Mouse (Mus musculus) spleen, adult 12 weeks (tissue): ENCODE measurements around the gene Acbd7.

Source experiments
- DNase-seq: peaks from one replicate; pipeline ENCODE4 v3.0.0; 2022; ENCODE audit warnings: low spot score

The Acbd7 gene

DNA sequence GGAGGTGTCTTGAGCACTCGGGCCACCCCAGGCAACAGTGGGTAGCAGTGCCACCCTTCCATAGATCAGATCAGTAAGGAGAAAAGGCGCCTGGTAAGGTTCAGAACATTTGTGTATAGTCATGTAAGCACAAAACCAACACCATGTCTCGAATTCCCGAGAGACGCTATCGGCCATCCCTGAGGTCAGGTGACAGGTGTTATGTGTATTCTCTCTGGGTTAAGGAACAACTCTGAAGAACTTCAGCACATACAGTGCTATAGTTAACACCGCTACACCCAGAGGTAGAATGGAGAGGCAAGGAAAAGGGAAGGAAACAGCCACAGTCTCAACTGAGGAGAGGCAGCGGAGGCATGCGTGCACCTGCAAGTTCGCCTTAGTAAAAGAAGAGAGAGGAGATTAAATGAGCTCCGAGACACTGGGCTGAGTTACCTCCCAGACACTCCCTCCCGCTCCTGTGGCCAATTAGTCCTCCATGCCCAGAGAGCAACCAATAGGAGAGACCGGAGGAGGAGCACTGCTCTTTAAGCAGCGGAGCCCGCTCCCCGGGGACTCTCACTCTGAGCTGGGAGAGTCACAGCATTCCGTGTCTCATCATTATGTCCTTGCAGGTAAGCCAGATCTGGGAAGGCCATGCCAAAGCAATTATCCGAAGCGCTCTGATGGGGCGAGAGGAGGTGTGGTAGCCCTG, at the start of gene Acbd7:
Gene Acbd7, plus strand, starts transcription at position 558 of the 691 bp plus-strand sequence.
- DNase-seq = peak; percentile 43

DNA sequence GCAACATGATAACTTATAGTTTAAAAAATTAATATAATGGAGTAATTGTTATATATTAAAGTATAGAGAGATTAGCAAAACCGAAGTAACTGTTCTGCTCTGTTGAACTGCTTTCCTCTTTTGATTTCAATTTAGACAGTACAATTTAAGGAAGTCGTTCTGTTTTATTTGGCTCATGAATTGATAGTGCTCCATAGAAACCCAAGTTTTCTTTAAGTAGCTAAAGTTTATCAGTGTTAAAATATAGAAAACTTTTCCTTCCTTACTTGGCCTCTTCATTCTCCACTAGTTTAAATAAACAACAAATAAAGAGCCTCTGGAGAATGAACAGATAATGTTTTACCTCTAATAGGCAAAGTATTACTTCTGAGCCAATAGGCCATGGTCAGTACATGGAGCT, 49.7 kb upstream of the Acbd7 start:
- no peak for DNase-seq

DNA sequence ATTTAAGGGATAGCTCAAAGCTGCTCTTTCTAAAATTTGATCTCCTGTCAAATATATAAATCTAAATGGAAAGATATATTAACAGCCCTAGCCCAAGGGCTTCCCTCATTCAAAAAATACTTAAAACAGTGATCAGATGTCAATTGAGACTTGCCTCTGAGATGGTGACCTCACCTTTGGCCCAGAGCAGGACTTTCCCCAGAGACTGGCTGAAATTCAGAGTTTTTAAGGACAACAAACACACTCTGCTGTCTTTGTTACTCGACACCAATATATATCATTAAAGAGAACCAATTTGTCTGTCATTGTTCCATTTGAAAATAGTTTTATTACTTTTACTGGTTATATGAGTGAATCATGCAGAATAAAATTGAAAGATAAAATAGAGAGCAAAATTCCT, 46.4 kb upstream of the Acbd7 start:
- no peak for DNase-seq

DNA sequence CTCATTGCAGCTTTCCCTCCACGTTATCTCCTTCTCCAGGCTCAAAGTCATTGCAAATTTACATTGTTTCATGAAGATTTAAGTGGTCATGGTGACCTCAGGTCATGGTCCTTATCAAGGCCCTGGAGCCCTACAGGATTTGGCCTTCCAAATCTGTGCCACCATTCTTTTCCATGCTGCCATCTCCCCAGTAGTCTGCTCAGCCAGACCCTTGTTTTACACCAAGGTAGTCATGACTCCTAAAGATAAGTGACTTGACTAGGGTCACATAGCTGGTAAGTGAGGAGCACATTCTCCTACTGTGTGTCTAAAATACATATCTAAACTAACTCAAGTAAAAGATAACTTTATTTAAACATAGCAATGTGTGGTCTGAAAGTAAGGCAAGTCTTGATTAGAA, 43.8 kb upstream of the Acbd7 start:
- no peak for DNase-seq

DNA sequence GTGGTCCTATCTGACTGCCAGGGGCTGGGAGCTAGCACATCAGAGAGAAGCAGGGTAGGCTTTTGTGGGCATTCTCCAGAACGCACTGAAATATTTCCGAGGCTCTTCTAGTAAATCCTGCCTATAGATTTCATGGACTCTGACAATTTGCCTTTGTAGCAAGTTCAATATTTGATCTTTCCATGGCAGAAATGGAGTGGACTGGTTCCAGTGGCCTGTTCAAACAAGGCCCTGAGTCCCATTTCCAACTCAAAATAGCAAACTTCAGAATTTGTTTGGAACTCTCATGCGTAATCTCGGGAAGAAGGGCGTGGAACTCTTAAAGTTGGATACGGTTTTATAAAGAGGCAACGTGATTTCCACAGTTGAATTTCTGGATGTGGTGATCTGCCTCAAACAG, 40.1 kb upstream of the Acbd7 start:
- no peak for DNase-seq

DNA sequence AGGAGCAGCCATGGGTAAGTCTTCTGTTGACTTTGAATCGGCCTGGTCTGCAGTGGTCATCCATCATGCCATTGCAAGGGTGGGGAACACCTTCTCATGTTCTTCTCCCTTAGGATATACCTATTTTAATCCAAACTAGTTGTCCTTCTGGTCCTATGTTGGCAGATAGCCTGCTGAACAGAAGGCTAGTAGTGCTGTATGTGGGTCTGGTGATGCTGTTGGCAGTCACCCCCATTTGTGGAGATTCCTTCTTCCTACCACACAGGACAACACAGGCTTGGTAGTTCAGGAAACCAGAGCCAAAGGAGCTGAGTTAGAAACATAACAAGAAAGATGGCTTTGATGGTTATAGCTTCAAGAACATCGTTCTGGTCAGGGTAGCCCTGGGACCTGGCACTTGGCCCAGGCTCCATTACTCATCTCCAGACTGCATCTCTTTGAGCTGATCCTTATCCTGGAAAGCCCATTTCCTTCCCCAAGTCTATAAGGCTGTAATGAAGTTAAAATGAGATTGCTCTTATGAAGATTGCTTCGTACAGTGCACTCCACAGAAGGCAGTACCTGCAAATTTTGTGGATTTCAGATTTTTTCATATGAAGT, 30.4 kb upstream of the Acbd7 start:
- DNase-seq = no peak

DNA sequence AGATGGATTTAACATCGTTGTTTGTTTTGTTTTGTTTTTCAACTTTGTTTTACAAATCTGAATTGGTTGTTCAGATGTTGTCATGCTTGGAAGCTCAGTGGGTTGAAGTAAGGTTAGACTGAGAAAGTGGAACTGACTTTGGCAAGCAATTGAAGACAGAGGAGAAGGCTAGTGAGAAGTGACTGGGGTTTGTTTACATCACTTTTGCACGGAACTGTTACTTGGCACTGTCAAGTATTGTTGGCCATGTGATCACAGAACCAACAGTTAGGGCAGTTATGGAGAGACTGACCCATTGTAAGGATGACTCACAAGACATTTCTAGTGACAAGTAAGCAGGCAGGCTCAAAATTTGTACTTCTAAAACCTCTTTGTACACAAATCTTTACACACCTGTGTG, 12.8 kb upstream of the Acbd7 start:
- no peak for DNase-seq

DNA sequence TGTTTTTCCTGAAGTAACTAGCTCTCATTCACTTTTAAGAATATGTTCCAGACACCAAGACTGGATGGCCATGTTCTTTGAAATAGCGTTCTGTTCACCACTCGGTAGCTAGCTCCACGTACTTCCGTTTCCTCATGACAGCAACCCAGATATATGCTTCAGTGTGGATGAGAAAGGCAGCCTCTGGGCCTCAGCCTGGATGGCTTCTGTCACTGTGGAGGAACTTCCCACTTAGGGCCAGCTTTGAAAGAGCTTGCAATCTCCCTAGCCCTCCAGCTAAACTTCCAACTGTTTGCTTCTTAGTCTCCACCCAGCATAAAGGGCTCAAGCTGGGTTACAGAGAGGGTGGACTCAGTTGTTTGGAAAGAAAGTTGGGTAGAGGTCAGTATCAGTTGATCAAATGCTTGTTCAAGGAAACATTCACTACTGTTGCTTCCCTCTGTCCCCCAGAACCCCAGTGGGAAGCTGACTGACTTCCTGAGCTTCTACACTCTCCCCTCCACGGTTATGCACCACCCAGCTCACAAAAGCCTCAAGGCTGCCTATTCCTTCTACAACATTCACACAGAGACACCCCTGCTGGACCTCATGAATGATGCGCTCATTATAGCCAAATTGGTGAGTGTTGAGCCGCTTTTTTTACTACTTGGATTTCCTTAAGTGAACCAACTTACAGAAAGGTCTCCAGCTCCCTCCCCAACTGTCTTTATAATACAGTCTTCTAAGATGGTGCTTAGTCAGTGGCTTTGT, 11.4 kb upstream of the Acbd7 start:
- no peak for DNase-seq

DNA sequence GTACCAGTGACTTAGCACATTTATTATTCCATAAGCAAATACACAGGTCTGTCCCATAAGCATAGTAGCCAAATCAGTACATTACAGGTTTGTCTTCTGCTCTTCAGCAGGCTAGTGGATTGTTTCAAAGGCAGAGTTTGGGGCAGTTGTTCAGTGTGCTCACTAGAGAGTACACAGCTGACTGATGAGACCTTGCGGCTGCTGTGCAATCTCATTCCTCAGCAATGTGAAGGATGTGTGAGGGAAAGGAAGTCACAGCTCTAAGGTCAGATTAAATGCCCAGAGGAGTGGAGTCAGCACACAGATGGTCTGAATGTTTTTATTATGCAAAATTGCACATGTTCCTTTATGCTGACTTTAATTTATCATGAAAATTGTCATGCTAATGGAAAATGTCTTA, 9.4 kb upstream of the Acbd7 start:
- no peak for DNase-seq

DNA sequence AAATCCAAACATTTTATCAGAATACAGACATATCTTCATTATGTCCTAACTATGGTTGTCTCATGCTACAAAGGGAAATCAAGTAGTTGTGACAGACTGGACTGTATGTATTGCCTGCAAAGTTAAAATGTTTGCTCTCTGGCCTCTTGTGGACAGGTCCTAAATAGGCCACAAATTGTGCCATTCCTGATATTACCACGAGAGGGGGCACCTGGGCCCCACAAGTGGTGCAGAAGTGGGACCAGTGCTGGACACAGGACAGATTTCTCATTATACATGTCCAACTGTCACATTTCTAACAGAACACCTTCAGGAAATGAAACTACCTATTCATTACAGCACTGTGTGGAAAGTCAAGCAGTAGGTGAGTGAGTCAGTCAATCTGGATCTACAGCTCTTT, 8.6 kb upstream of the Acbd7 start:
- DNase-seq = peak; percentile 42

DNA sequence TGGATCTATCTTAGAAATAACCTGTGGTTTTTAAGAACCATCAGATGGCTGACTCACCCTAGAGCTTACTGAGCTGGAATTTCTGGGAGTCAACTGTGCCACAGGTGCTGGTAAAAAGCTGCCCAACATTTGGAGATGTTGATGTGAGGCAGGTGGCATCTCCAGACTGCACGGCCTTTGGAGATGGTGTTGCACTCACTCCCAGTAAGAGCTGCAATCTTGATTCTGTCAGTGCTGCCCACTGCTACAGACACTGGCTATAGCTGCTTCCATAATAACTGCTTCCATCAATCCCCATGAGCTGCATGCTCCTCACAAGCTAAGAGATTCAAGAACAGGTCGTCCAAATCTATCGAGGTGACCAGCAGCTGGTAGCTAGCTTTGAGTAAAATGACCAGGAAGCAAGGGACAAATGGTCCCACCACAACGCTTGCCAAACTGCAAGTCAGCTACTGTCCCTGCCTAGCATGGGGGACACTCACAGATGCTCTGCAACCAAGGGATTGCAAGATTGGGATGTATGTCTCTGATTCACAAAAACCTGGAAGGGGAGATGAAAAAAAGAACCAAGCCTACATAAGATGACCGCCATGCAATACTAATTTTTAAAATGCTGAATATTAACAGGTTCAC, 4.8 kb upstream of the Acbd7 start:
- DNase-seq = no peak

DNA sequence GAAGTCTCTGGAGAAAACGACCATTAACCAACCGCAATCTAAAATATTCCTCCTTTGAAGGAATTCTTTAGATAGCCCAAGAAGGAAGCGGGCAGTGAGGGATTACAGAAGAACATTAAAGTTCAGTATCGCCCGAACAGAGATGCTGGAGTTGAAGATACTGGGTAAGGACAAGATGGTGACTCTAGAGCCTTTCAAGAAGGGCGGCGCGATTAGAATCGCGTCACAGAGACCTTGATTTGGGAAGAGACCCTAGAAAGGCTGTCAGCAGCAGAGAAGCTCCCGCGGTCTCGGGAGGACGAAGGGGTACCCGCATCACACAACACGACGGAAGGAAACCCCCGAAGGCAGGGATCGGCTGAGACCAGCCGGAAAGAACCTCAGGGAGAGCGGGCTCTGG, 3.9 kb upstream of the Acbd7 start:
- no peak for DNase-seq

DNA sequence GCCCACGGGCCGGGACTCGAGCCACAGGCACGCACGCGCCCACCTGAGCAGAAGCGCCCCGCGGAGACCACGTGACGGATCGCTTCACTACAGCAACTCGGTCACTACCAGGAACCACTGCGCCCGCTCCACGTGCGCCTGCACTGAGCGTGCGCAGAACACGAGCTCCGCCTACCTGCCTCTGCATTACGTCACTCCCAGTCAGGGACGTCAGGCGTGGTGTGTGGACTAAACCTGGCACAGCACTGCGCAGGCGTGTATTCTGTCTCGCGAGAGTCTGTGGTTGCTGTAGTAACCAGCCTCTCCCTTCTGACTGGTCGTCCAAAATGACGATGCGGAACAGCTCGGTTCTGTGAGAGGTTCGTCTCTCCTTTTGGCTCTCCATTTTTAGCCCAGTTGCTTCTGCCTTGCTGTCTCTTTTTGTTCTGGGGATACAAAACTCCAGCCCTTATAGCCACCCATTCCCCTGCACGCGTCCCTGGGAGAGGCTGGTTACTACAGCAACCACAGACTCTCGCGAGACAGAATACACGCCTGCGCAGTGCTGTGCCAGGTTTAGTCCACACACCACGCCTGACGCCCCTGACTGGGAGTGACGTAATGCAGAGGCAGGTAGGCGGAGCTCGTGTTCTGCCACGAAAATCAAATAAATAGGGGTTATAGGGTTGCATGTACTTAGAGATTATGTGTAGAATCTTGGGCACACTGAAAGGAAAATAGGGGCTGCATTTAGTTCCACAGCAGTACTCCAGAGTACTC, 3.3 kb upstream of the Acbd7 start, which contains the start of gene Rpp38:
Gene Rpp38, minus strand, starts transcription at position 160 of the 759 bp plus-strand sequence.
- peak; percentile 97 for DNase-seq

DNA sequence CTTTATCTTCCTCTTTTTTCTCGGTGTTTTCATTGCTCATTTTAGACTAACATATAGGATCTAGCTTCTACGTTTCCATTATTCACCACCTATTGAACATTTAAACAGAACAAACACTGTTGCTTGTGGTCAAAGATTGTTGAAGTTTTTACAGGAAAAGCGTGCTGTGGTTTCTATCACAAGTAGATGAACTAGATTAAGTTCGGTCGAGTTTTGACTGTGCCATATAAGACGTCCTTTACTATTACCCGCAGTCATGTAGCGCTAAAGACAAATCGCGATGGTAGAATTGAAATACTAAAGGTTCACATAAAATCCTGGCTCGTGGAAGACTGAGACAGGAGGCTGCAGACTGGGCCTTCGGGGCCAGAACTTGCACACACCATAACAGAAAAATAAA, 2.2 kb upstream of the Acbd7 start:
- no peak for DNase-seq

DNA sequence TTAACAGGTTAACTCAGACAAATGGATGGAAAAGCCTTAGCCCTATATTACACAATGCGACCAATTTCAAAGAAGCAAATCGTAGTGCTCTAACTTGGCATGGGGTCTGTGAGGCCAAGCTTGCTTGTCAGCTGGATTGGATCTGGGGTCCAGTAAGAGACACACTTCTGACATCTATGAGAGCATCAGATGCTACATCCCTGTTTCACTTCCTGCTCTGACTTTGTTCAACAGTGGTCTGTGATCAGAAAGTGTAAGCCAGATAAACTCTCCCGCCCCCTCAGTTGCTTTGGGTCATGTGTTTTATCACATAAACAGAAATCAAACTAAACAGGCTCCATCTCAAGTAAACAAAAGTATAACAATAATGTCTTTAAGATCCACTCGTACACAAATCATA, 12.5 kb downstream of the Acbd7 start:
- no peak for DNase-seq

DNA sequence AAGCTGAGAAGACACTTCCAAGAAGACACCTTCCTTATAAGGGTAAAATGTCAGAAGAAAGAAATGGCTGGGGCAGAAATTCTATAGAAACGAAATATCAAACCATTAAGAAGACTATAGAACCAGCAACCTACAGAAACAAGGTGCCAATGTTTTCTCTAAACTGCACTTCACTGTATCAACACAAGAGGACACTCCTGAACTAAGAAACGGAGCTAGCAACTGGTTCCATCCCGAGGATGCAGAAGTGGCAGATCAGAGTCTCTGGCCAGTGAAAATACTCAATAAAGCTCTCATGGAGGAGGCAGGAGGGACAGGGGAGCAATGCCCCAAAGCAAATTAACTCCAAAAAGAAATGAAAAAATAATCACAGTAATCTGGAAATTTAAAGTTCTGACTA, 13.0 kb downstream of the Acbd7 start:
- no peak for DNase-seq

DNA sequence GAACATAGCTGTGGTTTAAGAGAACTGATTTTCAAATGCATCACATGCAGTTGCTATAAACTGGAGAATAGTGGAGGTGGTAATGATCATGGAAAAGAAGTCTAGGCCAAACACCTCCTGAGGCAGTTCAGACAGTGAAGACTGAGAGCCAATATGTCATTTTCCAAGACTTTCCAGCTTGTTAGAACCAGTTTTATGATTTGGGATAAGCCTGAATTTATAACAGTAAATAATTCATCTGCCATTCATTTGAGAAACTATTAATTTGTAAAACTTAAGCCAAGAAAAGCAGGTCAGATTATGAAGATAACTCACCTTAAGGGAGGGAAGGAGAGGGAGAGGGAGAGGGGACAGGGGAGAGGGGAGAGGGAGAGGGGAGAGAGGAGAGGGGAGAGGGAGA, 17.2 kb downstream of the Acbd7 start:
- no peak for DNase-seq

DNA sequence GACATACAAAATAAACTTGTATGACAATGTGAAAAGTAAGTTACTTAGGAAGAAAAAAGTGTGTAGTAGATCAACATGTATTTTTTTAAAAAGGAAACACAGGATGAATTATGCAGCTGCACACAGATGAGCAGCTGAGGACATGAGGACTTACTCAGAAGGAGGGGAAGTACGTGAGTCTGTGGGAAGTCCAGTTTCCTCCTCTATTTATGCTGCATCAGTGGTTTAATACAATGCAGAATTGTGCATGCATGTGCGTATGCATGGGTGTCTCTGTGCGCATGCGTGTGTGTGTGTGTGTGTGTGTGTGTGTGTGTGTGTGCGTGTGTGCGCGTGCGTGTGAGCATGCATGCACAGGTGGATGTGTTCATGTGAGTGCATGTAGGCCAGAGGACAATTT, 19.8 kb downstream of the Acbd7 start:
- DNase-seq = no peak

DNA sequence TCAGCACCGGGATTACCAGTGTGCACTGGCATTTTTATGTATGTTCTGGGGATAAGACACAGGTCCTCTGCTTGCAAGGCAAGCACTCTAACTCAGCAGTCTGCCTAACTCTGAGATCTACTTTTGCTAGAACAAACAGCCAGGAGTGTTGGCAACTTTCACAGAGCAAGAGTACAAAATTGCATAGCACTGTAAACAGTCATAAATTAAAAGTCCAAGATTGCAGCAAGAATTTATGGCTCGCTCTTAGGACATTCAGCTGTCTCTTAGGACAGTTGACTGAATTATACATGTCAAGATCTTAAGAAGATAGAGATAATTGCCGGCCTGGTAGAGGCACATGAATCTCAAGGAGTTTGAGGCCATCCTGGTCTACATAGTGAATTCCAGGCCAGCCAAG, 20.3 kb downstream of the Acbd7 start:
- DNase-seq = no peak

DNA sequence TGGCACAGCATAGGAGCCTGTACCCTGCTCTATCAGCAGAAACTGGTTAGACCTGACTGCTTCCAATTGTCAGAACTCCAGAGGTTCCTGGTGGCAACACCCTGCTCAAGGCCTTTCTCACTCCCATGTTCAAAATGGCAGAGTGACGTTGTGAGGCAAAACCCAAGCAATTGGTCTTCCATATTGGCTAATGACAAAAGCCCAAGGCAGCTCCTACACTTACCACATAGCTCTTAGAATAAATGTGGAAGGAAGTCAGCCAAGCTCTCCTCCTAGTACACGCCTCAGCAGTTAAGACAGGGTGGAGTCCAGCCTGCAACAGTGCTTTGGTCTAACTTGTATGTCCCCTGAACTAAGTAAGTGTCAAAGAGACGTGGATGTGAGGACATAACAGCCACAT, 21.9 kb downstream of the Acbd7 start:
- DNase-seq = no peak

DNA sequence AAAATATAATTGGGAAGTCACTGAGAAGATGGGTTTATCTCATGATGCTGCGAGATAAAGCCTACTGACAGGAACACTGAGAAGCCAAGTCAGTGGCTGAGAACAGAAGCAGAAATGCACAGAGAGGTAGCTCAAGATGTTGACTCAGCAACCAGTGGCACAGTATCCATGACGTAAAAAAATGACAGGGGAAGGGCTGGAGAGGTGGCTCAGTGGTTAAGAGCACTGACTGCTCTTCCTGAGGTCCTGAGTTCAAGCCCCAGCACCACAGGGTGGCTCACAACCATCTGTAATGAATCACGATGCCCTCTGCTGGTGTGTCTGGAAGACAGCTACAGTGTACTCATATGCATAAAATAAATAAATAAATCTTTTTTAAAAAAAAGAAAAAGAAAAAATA, 25.1 kb downstream of the Acbd7 start:
- DNase-seq = no peak

DNA sequence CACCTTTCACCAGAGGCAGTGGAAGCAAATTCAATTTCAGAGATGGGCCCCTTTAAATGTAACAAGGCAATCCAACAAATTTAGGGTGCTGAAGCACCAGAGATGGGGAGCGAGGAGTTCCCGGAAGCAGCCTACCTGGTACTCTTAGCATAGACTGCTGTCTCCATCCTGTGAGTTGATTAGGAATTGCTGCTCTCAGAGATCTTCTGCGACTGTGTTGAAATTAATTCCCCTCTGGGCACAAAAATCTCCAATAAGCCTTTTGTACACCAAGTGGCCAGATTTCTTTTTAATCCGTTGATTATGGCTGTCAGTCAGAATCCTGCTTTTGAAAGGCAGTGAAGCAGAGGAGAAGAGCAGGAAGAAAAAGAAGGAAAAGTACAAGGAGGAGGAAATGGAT, 29.2 kb downstream of the Acbd7 start:
- no peak for DNase-seq
